Mouse (Mus musculus): ENCODE data around the gene Iqcc. TPM values are rescaled to one million over a fixed set of nuclear protein-coding genes. Genes with fewer than 3 reads are reported as not detected.
A peak's percentile ranks its signal among the peaks of the same experiment; 100 is the strongest.

The Iqcc gene
- polyA plus RNA-seq, 1 experiment: 28.3 TPM

DNA sequence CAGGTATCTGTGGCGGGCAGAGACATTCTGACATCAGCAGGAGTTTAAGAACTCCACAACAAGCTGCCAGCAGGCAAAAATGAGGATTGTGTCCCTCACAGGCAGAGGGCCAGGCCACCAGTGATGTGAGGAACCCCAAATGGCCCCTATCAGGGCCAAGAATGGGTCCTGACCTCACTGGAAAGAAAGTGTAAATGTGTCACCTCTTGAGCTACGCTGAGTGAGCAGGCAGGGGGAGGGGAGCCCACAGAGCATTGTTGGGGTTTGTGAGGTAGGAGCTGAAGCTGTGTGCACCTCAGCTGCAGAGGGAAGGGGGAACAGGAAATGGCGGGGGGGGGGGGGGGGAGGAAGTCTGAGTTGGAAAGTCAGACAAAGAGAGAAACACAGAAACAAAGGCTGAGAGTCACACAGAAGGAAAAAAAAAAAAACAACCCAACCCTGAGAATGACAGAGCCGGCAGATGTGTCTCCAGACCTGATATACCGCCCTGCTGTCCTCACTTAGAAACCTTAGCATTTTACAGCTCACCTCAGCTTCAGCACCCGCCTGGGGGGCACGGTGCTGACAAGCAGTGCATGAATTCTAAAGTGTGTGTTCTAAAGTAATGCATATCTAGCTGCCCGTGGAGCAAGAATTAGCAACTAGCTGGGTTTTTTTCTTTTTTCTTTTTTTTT, 43.6 kb downstream of the Iqcc start:
- DNase-seq (ENCODE audit: low read depth in 1 of 2, low spot score in 2 of 2): peak; percentile 89 to 95
- Histone ChIP-seq H3K27me3 (ENCODE audit: control insufficient read depth, insufficient read depth, low read length) (no peaks in the 10 kb centered on the region), H3K4me1 (ENCODE audit: control insufficient read depth, insufficient read depth, insufficient read length) (peaks cover 25% of the 10 kb centered on the region; the same call in 1 of the 2 replicates), H3K4me3 (ENCODE audit: extremely low read depth, insufficient read depth, insufficient read length) (peak overlapping the region; percentile 34), H3K36me3 (ENCODE audit: control insufficient read depth, insufficient read depth, low read length) (no peaks in the 10 kb centered on the region), H3K27ac (ENCODE audit: insufficient read depth, low read length) (peak overlapping the region; percentile 98)
- 4% methylated on average over 7 of the region's 8 CpGs for WGBS
- TF ChIP-seq CTCF (IDR thresholded peaks at IDR 0.05; ENCODE audit: extremely low read depth, insufficient read depth, insufficient read length, insufficient replicate concordance) (no peak), POLR2A (IDR thresholded peaks at IDR 0.05; ENCODE audit: low read depth, low read length) (peak; percentile 12)

DNA sequence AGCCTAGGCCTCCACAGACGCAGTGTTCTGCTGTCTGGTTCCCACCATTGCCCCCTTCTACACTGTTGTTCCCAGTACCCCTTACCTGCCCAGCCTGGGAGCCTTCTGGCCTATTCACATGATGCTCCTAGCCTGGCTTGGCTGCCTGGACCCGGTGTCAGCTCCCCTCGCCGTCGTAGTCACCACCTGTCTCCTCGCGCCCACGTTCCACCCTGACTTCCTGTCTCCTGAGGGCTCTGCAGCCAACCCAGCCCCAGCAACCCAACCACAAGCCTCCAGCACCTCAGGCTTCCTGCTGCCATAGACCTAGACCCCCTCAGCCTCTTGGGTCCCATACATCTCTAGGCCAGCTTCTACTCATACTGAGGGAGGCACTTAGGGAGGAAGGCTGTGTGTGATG, 45.5 kb downstream of the Iqcc start, which contains the start of gene Lck:
Gene Lck, minus strand, starts transcription at position 212 of the 400 bp plus-strand sequence.
- peaks cover 21% of the 10 kb centered on the region; the same call in 1 of the 2 replicates for H3K4me1 ChIP-seq (ENCODE audit: control insufficient read depth, insufficient read depth, insufficient read length)
- TF ChIP-seq POLR2A (IDR thresholded peaks at IDR 0.05; ENCODE audit: low read depth, low read length) (peak; percentile 32; the same call in 1 of the 2 replicates), CTCF (IDR thresholded peaks at IDR 0.05; ENCODE audit: extremely low read depth, insufficient read depth, insufficient read length, insufficient replicate concordance) (no peak)
- no peaks in the 10 kb centered on the region for H3K36me3 ChIP-seq (ENCODE audit: control insufficient read depth, insufficient read depth, low read length)
- H3K4me3 ChIP-seq (ENCODE audit: extremely low read depth, insufficient read depth, insufficient read length): peak within 1 kb of the TSS; percentile 58
- H3K27ac ChIP-seq (ENCODE audit: insufficient read depth, low read length): peak within 1 kb of the TSS; percentile 88
- H3K27me3 ChIP-seq (ENCODE audit: control insufficient read depth, insufficient read depth, low read length): no peaks in the 10 kb centered on the region
- WGBS: 17% methylated on average over 8 of the region's 8 CpGs
- peak; percentile 52 to 63 for DNase-seq (ENCODE audit: low read depth in 1 of 2, low spot score in 2 of 2)

DNA sequence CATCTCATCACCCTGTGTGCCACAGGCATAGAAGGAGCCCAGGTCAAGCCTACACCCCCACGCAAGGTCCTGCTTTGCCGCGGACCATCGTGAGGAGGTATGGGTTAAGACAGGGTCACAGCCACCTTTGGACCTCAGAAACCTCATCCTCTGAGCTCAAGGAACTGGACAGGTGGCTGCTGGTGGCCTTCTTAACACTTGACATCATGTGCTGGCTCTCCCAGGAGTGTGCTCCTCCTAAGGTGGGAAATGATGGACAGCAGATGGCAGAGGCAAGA, 45.9 kb downstream of the Iqcc start:
- peak overlapping the region; percentile 88 for H3K27ac ChIP-seq (ENCODE audit: insufficient read depth, low read length)

DNA sequence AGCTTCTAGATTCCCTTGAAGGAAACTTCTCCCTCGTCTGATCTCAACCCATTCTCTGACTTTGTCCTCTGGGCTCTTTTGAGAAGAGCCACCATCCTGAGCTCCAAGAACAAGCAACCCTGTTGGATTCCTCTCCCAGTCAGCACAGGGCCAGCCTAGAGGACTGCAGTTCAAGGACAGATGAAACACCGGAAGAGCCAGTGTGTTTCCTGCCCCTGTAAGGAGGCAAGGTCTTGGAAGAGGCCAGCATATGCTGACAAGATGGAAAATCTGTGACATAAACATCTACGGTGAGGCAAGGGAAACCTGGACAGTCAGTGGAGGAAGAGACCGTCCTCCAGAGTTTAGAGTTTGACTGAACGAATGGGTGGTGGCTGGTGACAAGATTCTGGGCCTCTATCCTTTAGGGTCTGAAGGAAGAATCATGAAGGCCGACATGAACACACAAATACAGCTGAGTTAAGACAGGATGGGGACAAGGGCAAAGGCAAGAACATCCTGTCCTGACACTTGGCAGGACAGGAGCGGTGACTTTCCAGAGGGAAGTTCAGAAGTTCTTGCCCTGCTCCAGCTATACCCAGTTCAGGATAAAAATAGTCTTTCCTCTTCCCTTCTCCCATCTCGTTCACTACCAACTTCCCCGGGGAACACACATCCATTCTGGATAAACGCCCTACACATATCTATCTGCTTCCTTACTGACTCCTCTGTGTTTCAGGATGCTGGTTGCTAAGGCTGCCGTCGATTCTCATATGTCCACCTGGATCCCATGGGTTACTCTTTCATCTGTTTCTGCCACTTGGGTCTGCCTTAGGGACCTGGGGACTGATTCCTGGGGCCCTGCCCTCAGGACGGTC, 46.4 kb downstream of the Iqcc start:
- no peak for DNase-seq (ENCODE audit: low read depth in 1 of 2, low spot score in 2 of 2)
- Histone ChIP-seq H3K4me3 (ENCODE audit: extremely low read depth, insufficient read depth, insufficient read length) (peak overlapping the region; percentile 58), H3K36me3 (ENCODE audit: control insufficient read depth, insufficient read depth, low read length) (no peaks in the 10 kb centered on the region), H3K27ac (ENCODE audit: insufficient read depth, low read length) (peak overlapping the region; percentile 88), H3K4me1 (ENCODE audit: control insufficient read depth, insufficient read depth, insufficient read length) (peaks cover 21% of the 10 kb centered on the region; the same call in 1 of the 2 replicates), H3K27me3 (ENCODE audit: control insufficient read depth, insufficient read depth, low read length) (no peaks in the 10 kb centered on the region)
- TF ChIP-seq POLR2A (IDR thresholded peaks at IDR 0.05; ENCODE audit: low read depth, low read length): no peak
- TF ChIP-seq CTCF (IDR thresholded peaks at IDR 0.05; ENCODE audit: extremely low read depth, insufficient read depth, insufficient read length, insufficient replicate concordance): no peak
- 66% methylated on average over 13 of the region's 13 CpGs for WGBS

More for the DNA sequence above, 45.9 kb downstream of the Iqcc start:
- Histone ChIP-seq H3K4me1 (ENCODE audit: control insufficient read depth, insufficient read depth, insufficient read length) (peaks cover 21% of the 10 kb centered on the region; the same call in 1 of the 2 replicates), H3K4me3 (ENCODE audit: extremely low read depth, insufficient read depth, insufficient read length) (peak overlapping the region; percentile 58), H3K27me3 (ENCODE audit: control insufficient read depth, insufficient read depth, low read length) (no peaks in the 10 kb centered on the region), H3K36me3 (ENCODE audit: control insufficient read depth, insufficient read depth, low read length) (no peaks in the 10 kb centered on the region)
- TF ChIP-seq POLR2A (IDR thresholded peaks at IDR 0.05; ENCODE audit: low read depth, low read length): no peak
- no peak for TF ChIP-seq CTCF (IDR thresholded peaks at IDR 0.05; ENCODE audit: extremely low read depth, insufficient read depth, insufficient read length, insufficient replicate concordance)
- WGBS: 89% methylated on average over 4 of the region's 4 CpGs
- no peak for DNase-seq (ENCODE audit: low read depth in 1 of 2, low spot score in 2 of 2)

DNA sequence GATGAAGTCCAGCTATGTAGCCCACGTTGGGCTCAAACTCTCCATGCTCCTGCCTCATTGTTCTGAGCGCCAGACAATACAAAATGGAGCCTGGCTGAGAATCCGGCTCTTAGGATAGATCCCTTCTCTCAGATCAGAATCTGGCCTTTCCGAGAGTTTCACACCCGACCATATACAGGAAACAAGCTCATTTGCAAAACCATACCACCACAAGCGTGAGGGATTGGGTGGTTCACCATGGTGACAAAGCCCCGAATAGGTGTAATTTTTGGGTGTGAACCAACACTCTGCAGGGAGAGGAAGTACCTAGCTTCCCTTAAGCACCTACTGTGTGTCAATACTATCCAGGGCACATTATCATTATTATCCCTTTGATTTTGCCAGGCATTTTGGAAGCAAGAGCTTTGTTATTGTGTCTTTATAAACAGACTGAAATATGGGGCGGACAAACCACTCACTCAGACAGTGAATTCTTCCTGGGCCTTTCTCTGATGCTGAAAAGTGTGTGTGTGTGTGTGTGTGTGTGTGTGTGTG, 47.3 kb downstream of the Iqcc start:
- DNase-seq (ENCODE audit: low read depth in 1 of 2, low spot score in 2 of 2): no peak
- peak overlapping the region; percentile 88 for H3K27ac ChIP-seq (ENCODE audit: insufficient read depth, low read length)
- no peaks in the 10 kb centered on the region for H3K27me3 ChIP-seq (ENCODE audit: control insufficient read depth, insufficient read depth, low read length)
- peaks cover 18% of the 10 kb centered on the region; the same call in 1 of the 2 replicates for H3K4me1 ChIP-seq (ENCODE audit: control insufficient read depth, insufficient read depth, insufficient read length)
- peak overlapping the region; percentile 58; the same call in 1 of the 2 replicates for H3K4me3 ChIP-seq (ENCODE audit: extremely low read depth, insufficient read depth, insufficient read length)
- H3K36me3 ChIP-seq (ENCODE audit: control insufficient read depth, insufficient read depth, low read length): no peaks in the 10 kb centered on the region
- TF ChIP-seq POLR2A (IDR thresholded peaks at IDR 0.05; ENCODE audit: low read depth, low read length): no peak
- no peak for TF ChIP-seq CTCF (IDR thresholded peaks at IDR 0.05; ENCODE audit: extremely low read depth, insufficient read depth, insufficient read length, insufficient replicate concordance)
- 65% methylated on average over 8 of the region's 8 CpGs for WGBS

DNA sequence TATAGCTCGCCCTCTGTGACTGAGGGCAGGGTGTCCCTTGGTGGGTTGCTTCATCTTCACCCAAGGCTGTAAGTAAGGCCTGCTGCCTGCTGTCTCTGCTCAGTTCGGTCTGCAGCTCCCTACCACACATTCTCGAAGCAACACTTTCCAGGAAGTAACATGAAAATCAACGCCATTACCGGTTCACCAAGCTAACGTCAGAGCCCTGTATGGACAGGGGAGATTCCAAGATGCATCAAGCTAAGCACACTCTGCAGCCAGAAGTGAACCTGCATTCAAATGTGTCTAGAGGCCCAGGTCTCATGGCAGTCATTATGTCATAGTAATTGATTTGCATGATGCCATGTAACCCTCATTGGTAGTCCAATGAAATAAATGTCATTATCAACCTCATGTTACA, 48.9 kb downstream of the Iqcc start:
- WGBS: 58% methylated on average over 6 of the region's 6 CpGs
- no peak for DNase-seq (ENCODE audit: low read depth in 1 of 2, low spot score in 2 of 2)
- H3K4me3 ChIP-seq (ENCODE audit: extremely low read depth, insufficient read depth, insufficient read length): 0 out of 2 replicates have a peak overlapping the region, but pooled peaks have one; percentile 11
- H3K36me3 ChIP-seq (ENCODE audit: control insufficient read depth, insufficient read depth, low read length): no peaks in the 10 kb centered on the region
- peaks cover 17% of the 10 kb centered on the region; the same call in 1 of the 2 replicates for H3K4me1 ChIP-seq (ENCODE audit: control insufficient read depth, insufficient read depth, insufficient read length)
- TF ChIP-seq POLR2A (IDR thresholded peaks at IDR 0.05; ENCODE audit: low read depth, low read length) (no peak), CTCF (IDR thresholded peaks at IDR 0.05; ENCODE audit: extremely low read depth, insufficient read depth, insufficient read length, insufficient replicate concordance) (no peak)
- no peaks in the 10 kb centered on the region for H3K27me3 ChIP-seq (ENCODE audit: control insufficient read depth, insufficient read depth, low read length)
- H3K27ac ChIP-seq (ENCODE audit: insufficient read depth, low read length): peak overlapping the region; percentile 64

All from spleen, adult 2 months (tissue).